Mouse (Mus musculus): ENCODE measurements around the gene Vmn1r3. TPM values are rescaled to one million over a fixed set of nuclear protein-coding genes. Genes with fewer than 3 reads are reported as not detected.
"Not testable (repeated sequence)": the region's sequence is repeated elsewhere in the genome, so short reads cannot be mapped to it uniquely, and the experiment has no call there.

Gene Vmn1r3
- polyA plus RNA-seq, 1 experiment from 2014 or later = not detected

GRCm38 (mm10) chr4:3209643-3210217, 24.6 kb upstream of the Vmn1r3 start:
- not testable (repeated sequence) for H3K9me3 ChIP-seq; H3K27ac ChIP-seq; H3K4me1 ChIP-seq; H3K27me3 ChIP-seq; H3K4me3 ChIP-seq; H3K4me2 ChIP-seq; H3K9ac ChIP-seq; ATAC-seq (ENCODE audit: insufficient number of reproducible peaks, low FRiP score, low TSS enrichment, low read depth); H3K36me3 ChIP-seq
- 61% methylated on average over 1 of the region's 1 CpGs for WGBS

DNA sequence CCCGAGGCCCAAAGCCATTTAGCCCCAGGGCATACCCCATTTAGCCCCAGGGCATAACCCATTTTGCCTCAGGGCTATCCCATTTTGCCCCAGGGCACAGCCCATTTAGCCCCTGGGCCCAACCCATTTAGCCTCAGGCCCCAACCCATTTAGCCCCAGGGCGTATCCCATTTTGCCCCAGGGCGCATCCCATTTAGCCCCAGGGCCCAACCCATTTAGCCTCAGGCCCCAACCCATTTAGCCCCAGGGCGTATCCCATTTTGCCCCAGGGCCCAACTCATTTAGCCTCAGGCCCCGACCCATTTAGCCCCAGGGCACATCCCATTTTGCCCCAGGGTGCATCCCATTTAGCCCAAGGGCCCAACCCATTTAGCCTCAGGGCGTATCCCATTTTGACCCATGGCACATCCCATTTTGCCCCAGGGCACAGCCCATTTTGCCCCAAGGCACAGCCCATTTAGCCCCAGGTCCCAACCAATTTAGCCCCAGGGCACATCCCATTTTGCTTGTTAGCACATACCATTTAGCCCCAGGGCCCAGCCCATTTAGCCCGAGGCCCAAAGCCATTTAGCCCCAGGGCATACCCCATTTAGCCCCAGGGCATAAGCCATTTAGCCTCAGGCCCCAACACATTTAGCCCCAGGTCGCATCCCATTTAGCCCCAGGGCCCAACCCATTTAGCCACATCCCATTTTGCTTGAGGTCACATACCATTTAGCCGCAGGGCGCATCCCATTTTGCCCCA, 8.2 kb downstream of the Vmn1r3 start:
- H3K36me3 ChIP-seq; H3K4me2 ChIP-seq; H3K27me3 ChIP-seq; H3K27ac ChIP-seq; H3K4me1 ChIP-seq; H3K4me3 ChIP-seq; H3K9ac ChIP-seq; ATAC-seq (ENCODE audit: insufficient number of reproducible peaks, low FRiP score, low TSS enrichment, low read depth): not testable (repeated sequence)
- H3K9me3 ChIP-seq = peaks cover 33% of the 10 kb centered on the region; the same call in 1 of the 2 replicates
- 84% methylated on average over 10 of the region's 10 CpGs for WGBS

- H3K27ac ChIP-seq; H3K4me3 ChIP-seq; H3K4me1 ChIP-seq; H3K36me3 ChIP-seq; H3K4me2 ChIP-seq; H3K9ac ChIP-seq; H3K27me3 ChIP-seq; ATAC-seq (ENCODE audit: insufficient number of reproducible peaks, low FRiP score, low TSS enrichment, low read depth): not testable (repeated sequence)
- peaks cover 31% of the 10 kb centered on the region; the same call in 1 of the 2 replicates for H3K9me3 ChIP-seq
- WGBS = 86% methylated on average over 6 of the region's 6 CpGs
These were observed 9.0 kb downstream of the Vmn1r3 start for GRCm38 (mm10) chr4:3176195-3176594.

GRCm38 (mm10) chr4:3175756-3176155, 9.4 kb downstream of the Vmn1r3 start:
- H3K9me3 ChIP-seq = peaks cover 27% of the 10 kb centered on the region; the same call in 1 of the 2 replicates
- not testable (repeated sequence) for H3K4me3 ChIP-seq; H3K9ac ChIP-seq; H3K36me3 ChIP-seq; ATAC-seq (ENCODE audit: insufficient number of reproducible peaks, low FRiP score, low TSS enrichment, low read depth); H3K27ac ChIP-seq; H3K4me1 ChIP-seq; H3K27me3 ChIP-seq; H3K4me2 ChIP-seq
- 85% methylated on average over 7 of the region's 8 CpGs for WGBS

DNA sequence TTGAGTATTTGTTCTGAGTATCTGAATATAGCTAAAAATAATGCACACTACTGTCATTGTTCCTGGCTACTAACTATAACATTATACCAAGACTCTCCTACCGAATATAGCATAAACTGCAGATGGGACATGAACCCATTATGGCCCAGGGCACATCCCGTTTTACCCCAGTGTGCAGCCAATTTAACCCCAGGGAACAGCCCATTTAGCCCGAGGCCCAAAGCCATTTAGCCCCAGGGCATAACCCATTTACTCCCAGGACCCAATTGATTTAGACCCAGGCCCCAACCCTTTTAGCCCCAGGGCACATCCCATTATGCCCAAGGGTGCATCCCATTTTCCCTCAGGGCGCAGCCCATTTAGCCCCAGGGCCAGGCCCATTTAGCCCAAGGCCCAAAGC, 10.6 kb downstream of the Vmn1r3 start:
- not testable (repeated sequence) for H3K36me3 ChIP-seq; H3K27ac ChIP-seq; H3K4me1 ChIP-seq; ATAC-seq (ENCODE audit: insufficient number of reproducible peaks, low FRiP score, low TSS enrichment, low read depth); H3K9ac ChIP-seq; H3K27me3 ChIP-seq; H3K4me3 ChIP-seq; H3K4me2 ChIP-seq
- 75% methylated on average over 4 of the region's 4 CpGs for WGBS
- peaks cover 25% of the 10 kb centered on the region; the same call in 1 of the 2 replicates for H3K9me3 ChIP-seq

DNA sequence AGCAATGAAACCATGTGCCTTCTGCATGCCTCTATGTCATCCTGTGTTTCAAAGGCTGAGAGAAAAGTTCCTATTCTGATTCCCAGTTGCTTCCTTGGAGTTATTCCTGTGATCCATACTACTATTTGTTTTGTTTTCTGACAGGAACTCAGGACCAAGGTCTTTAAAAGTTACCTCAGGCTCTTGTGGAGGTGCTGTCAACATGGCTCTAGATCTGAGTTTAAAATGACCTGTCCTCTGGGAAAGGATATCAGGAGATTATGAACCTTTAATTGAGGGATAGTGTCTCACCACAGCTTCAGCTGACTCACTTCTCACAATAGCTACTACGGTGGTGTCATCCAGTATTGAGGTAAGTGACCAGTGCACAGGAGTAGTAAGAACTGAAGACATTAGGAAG, 18.1 kb downstream of the Vmn1r3 start, which contains the start of gene Vmn1r2:
Gene Vmn1r2, plus strand, starts transcription at position 301 of the 400 bp plus-strand sequence.
- H3K27ac ChIP-seq; ATAC-seq (ENCODE audit: insufficient number of reproducible peaks, low FRiP score, low TSS enrichment, low read depth); H3K4me1 ChIP-seq: not testable (repeated sequence)

DNA sequence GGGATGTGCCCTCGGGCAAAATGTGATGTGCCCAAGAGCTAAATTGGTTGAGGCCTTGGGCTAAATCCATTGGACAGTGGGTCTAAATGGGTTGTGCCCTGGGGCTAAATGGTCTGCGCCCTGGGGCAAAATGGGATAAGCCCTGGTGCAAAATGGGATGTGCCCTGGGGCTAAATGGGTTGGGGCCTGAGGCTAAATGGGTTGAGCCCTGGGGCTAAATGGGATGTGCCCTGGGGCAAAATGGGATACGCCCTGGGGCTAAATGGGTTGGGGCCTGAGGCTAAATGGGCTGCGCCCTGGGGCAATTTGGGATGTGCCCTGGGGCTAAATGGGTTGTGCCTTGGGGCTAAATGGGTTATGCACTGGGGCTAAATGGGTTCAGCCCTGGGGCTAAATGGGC, 20.1 kb downstream of the Vmn1r3 start:
- Histone ChIP-seq H3K4me2 (no peak overlapping the region), H3K4me3 (no peak overlapping the region), H3K4me1 (no peaks in the 10 kb centered on the region), H3K27ac (no peak overlapping the region), H3K9me3 (peaks cover 13% of the 10 kb centered on the region), H3K36me3 (no peaks in the 10 kb centered on the region), H3K27me3 (no peaks in the 10 kb centered on the region), H3K9ac (no peak overlapping the region)
- 88% methylated on average over 4 of the region's 4 CpGs for WGBS
- ATAC-seq (ENCODE audit: insufficient number of reproducible peaks, low FRiP score, low TSS enrichment, low read depth) = peak; percentile 58; the same call in 1 of the 2 replicates

More for the DNA sequence above, 18.1 kb downstream of the Vmn1r3 start, which contains the start of gene Vmn1r2:
- not testable (repeated sequence) for H3K27me3 ChIP-seq, H3K9ac ChIP-seq, H3K4me3 ChIP-seq, H3K4me2 ChIP-seq, H3K36me3 ChIP-seq
- H3K9me3 ChIP-seq = peaks cover 13% of the 10 kb centered on the region
- no CpG with 5 or more reads among the region's 1 CpGs for WGBS

- H3K27ac ChIP-seq; ATAC-seq (ENCODE audit: insufficient number of reproducible peaks, low FRiP score, low TSS enrichment, low read depth); H3K4me3 ChIP-seq; H3K4me2 ChIP-seq; H3K36me3 ChIP-seq; H3K9ac ChIP-seq; H3K4me1 ChIP-seq; H3K27me3 ChIP-seq: not testable (repeated sequence)
- H3K9me3 ChIP-seq = peaks cover 13% of the 10 kb centered on the region
These were observed 20.7 kb downstream of the Vmn1r3 start for GRCm38 (mm10) chr4:3164429-3164828.

DNA sequence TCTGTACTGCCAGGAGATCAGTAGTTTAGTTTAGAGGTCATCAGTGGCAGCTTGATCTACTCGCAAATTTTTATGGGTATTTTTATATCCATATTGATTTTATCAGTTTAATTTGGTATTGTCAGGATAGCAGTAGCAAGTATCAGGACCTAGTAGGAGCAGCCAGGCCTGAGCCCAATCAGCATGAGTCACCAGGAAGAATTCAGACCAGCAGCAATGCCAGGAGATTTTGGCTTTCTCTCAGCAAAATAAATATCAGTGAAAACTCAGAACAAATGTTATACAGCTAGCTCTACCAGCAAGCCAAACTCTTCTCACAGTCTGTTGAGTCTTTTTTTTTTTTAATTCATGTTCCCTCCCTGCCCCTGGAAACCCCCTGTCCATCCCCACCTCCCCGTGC, 31.8 kb downstream of the Vmn1r3 start:
- not testable (repeated sequence) for H3K4me1 ChIP-seq; H3K4me2 ChIP-seq; ATAC-seq (ENCODE audit: insufficient number of reproducible peaks, low FRiP score, low TSS enrichment, low read depth); H3K36me3 ChIP-seq; H3K9me3 ChIP-seq; H3K4me3 ChIP-seq; H3K27ac ChIP-seq; H3K27me3 ChIP-seq; H3K9ac ChIP-seq
- 72% methylated on average over 2 of the region's 2 CpGs for WGBS

- H3K4me3 ChIP-seq; ATAC-seq (ENCODE audit: insufficient number of reproducible peaks, low FRiP score, low TSS enrichment, low read depth); H3K36me3 ChIP-seq; H3K9me3 ChIP-seq; H3K9ac ChIP-seq; H3K27me3 ChIP-seq; H3K27ac ChIP-seq; H3K4me1 ChIP-seq; H3K4me2 ChIP-seq: not testable (repeated sequence)
- 30% methylated on average over 2 of the region's 3 CpGs for WGBS
These were observed 37.2 kb downstream of the Vmn1r3 start for GRCm38 (mm10) chr4:3147926-3148325.
